Mouse (Mus musculus) left cerebral cortex, adult 2 months (tissue): ENCODE results near the gene Cfap300. TPM values are rescaled to one million over a fixed set of nuclear protein-coding genes. Genes with fewer than 3 reads are reported as not detected.

Experiments
- DNase-seq, 2 experiments: peaks; one replicate each; pipeline ENCODE4 v3.0.0; 2021 to 2022; ENCODE audit warnings: low spot score in 2 of 2, mixed read lengths in 1 of 2; ENCODE audit errors: extremely low spot score in 1 of 2
- H3K27ac ChIP-seq: fragments of 200-600 bp; 2 replicates; pipeline ENCODE4 v1.8.1; 2022
- H3K4me3 ChIP-seq: fragments of 200-600 bp; 2 replicates; pipeline ENCODE4 v1.8.1; 2022
- CTCF ChIP-seq: fragments of 200-600 bp; IDR thresholded peaks from 2 replicates; pipeline ENCODE4 v1.8.1; 2022; ENCODE audit warnings: antibody characterized with exemption, mild to moderate bottlenecking, moderate library complexity
- intact Hi-C: fragments of 180-260 bp; cut with DNase I; formaldehyde crosslinking; loops from one replicate; pipeline ENCODE4 v1.15.1; 2025
- long read RNA-seq, 2 experiments: library from polyadenylated mRNA; stranded (forward); transcript quantifications; one replicate each; pipeline ENCODE4 v2.0.0; 2021; ENCODE audit warnings: borderline mapping rate in 2 of 2
- total RNA-seq, 2 experiments: library from RNA; stranded (reverse); gene quantifications; 2 replicates each; pipeline ENCODE4 v1.2.3; 2021

Cfap300 gene
- 1 to 10 TPM; 8.8 to 9.3 TPM for total RNA-seq
- long read RNA-seq, experiment 1, partial matches to known transcripts = 5 of 9 reads
- long read RNA-seq, experiment 1, other reads (novel, unspliced or antisense) = 3 of 9 reads
- long read RNA-seq, experiment 2, partial matches to known transcripts = 2 of 7 reads
- long read RNA-seq, experiment 2, other reads (novel, unspliced or antisense) = 2 of 7 reads

DNA sequence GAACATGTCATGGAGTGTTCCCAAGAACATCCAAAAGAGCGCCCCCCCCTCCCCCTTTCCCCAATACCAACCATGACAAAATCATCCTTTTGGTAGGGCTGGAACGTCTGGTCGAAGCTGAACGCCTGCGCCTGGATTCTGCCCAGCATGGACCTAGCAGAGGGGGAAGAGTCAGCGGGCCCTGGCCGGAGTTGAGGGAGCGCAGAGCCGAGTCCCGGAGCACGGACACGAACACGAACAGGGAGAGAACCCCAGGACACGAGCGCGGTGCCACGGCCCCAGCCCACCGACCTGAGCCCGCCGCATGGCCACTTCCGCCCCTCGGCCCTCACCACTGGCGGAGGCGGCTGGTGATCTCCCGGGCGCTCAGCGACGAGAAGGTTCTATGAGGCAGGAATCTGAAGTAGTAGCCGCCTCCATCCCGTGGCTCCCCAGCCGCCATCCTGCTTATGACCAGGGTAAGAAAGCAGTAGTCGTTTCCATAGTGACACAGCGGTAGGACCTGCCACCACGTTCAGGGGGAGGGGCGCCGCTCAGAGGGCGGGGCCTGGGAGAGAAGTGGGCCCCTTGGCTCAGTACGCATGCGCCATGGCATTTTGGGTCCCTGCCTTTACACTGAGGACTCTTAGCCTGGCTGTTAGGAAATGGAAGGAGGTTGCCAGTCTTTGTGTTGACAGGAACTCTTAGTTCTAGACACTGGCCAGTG, at the start of gene Cfap300:
Gene Cfap300, minus strand, starts transcription at position 486 of the 706 bp plus-strand sequence.
- peak; percentile 97 to 98 for DNase-seq
- Histone ChIP-seq H3K4me3 (peak within 1 kb of the TSS; percentile 79), H3K27ac (peak within 1 kb of the TSS; percentile 90)
- intact Hi-C loops = loop anchor here (1.0 to 5.0 kb wide), 2 partner anchors 92 to 205 kb away; partner anchors contain the start of genes Birc2 and Cep126
- TF ChIP-seq CTCF = no peak

- no peak for TF ChIP-seq CTCF
- intact Hi-C loops = loop anchor here (10.0 kb wide), 2 partner anchors 364 to 474 kb away; no protein-coding TSS in a partner anchor
- Histone ChIP-seq H3K27ac (no peak overlapping the region), H3K4me3 (no peak overlapping the region)
- no peak for DNase-seq
Measured at GRCm38 (mm10) chr9:8078882-8079281, 36.3 kb upstream of the Cfap300 start.

DNA sequence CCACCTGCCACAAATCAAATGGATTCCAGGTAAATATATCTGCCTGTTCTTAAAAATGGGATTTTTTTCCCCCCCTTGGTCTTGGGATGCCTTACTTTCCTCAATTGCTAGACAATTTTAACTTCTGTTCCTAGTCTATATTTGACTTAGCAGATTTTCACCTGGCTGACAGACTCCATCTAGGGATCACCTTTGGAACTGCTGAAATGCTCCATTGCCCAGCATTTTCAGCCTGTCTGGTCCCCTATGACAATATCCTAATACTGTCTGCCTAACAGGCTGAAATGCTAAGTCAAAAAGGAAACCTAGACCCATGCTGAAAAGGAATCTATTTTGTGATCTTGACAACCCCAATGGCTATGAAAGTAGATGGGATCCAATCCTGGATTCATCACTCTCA, 31.7 kb upstream of the Cfap300 start:
- H3K4me3 ChIP-seq = no peak overlapping the region
- H3K27ac ChIP-seq = no peak overlapping the region
- peak; percentile 61 for TF ChIP-seq CTCF
- peak; percentile 23 to 25 for DNase-seq
- intact Hi-C loops = loop anchor here (10.0 kb wide), 2 partner anchors 360 to 470 kb away; no protein-coding TSS in a partner anchor

DNA sequence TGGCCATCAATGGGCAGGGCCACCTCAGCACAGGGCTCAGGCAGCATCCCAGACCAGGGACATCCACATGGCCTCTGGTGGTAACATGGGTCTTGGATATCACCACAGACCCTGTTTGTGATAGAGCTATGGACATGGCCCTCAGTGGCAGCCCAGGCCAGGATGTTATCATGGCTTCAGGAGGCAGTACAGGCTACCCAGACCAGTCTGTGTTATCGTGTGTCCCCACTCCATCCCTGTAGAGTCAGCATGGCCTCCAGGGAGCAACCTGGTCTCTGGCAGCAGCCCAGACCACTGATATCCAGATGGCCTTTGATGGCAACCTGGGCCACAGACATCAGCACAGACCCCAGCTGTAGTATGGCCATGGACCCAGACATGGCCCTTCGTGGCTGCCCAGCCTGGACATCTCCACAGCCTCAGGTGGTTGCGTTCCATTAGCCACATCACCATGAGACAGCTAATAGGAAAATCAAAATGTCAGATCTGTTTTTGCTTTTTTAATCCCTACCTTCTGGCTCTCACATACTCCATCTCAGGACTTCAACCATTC, 30.7 kb upstream of the Cfap300 start:
- H3K27ac ChIP-seq = no peak overlapping the region
- TF ChIP-seq CTCF = no peak
- intact Hi-C loops = loop anchor here (10.0 kb wide), 2 partner anchors 358 to 468 kb away; no protein-coding TSS in a partner anchor

DNA sequence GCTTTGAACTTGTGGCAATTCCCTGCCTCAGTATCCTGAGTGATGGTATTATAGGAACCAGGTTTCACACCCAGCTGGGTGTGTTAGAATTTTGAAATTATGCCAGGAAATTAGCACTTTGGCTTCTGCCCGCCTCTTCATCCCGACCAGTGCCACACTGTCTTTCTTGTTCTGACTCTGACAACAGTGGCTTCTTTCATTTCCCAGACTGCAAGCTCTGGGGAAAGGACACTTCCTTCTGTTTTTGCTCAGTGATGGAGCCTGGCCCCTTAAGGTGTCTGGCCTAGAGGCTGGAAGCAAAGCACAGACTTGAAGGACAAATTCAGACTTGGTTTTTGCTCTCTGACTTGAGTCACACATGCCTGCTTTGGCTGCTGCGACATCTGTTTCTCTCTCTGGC, 17.0 kb upstream of the Cfap300 start:
- no peak for TF ChIP-seq CTCF
- intact Hi-C loops = no loop called here

More for the DNA sequence above, 30.7 kb upstream of the Cfap300 start:
- H3K4me3 ChIP-seq = no peak overlapping the region
- DNase-seq = no peak

DNA sequence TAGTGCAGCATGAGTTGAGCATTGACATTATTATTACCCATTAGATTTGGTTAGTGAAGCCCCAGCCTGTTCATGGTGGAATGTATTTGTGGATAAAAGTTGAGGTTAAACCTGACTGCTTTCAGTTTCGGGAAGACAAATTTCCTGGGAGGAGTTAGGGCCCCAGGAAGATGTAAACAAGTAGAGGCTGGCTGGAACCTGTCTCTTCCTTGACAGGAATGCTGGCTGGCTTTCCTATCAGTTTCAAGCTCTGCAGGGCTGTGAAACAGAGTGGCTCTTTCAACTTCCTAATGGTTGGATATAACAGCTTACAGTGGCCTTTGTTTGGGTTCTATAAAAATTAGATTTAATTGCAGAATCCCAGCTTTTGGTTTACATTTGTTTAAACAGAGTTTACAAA, 12.2 kb upstream of the Cfap300 start:
- Histone ChIP-seq H3K27ac (no peak overlapping the region), H3K4me3 (no peak overlapping the region)
- no peak for TF ChIP-seq CTCF
- no peak for DNase-seq
- intact Hi-C loops = no loop called here

More for the DNA sequence above, 17.0 kb upstream of the Cfap300 start:
- H3K27ac ChIP-seq = no peak overlapping the region
- no peak for DNase-seq
- no peak overlapping the region for H3K4me3 ChIP-seq

DNA sequence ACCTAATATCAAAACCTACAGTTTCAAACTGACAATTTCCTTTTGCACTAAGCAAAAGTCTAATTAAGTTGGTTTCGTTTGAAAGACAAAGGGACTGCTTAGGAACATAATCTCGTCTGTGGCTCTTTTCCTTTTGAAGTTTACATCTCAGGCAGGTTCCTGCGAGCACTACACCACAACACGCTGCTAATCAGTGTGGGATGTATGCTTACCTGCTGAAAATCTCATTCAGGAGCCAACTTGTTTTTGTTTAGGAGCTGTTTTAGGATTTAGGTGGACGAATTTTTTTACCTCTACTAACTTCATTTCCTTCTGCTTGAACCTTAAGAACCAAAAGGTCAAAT, 393 bp upstream of the Cfap300 start:
- no peak for TF ChIP-seq CTCF
- intact Hi-C loops = loop anchor here (5.0 kb wide), 1 partner anchor 206 kb away; the partner anchor contains the start of gene Birc2
- peak overlapping the region; percentile 90 for H3K27ac ChIP-seq
- H3K4me3 ChIP-seq = peak overlapping the region; percentile 79
- no peak for DNase-seq

DNA sequence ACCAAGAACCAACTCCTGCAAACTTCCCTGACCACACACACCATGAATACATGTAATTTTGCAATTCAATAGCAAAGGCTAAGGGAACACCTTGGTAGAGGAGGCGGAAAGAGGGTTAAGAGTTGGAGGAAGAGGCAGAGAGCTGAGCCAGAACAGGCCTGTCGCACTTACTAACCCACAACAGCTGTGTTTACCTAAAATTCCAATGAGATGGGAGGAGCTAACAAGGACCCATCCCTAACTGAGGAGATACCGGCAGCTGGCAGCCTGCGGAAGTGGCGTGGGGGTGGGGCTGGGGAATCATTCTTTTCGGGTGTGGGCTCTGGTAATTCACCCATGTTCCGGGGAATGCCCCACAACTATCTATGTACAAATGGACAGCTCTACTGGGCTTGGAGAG, 7.1 kb downstream of the Cfap300 start:
- no peak for DNase-seq
- no peak for TF ChIP-seq CTCF
- no peak overlapping the region for H3K4me3 ChIP-seq
- intact Hi-C loops = no loop called here
- no peak overlapping the region for H3K27ac ChIP-seq

DNA sequence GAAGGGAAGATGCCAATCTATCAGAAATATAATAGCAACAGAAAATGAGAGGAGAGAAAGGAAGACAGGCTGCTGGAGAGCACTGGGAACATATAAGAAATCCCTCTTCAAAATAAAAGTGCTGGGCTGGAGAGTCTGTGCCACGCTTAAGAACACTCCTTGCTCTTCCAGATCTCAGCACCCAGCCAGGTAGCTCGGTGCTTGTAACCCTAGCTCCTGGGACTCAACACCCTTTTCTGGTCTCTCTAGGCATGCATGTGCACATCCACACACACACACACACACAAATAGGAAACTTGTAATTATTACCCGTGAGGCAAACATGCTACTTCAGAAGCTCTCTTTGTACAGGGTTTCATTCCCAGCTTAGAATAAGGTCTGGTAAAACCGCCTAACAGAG, 7.5 kb downstream of the Cfap300 start:
- TF ChIP-seq CTCF = no peak
- Histone ChIP-seq H3K4me3 (no peak overlapping the region), H3K27ac (no peak overlapping the region)
- no peak for DNase-seq
- intact Hi-C loops = no loop called here

GRCm38 (mm10) chr9:8034143-8034542, 8.5 kb downstream of the Cfap300 start:
- no peak for TF ChIP-seq CTCF
- no peak for DNase-seq
- intact Hi-C loops = no loop called here
- Histone ChIP-seq H3K27ac (no peak overlapping the region), H3K4me3 (no peak overlapping the region)

DNA sequence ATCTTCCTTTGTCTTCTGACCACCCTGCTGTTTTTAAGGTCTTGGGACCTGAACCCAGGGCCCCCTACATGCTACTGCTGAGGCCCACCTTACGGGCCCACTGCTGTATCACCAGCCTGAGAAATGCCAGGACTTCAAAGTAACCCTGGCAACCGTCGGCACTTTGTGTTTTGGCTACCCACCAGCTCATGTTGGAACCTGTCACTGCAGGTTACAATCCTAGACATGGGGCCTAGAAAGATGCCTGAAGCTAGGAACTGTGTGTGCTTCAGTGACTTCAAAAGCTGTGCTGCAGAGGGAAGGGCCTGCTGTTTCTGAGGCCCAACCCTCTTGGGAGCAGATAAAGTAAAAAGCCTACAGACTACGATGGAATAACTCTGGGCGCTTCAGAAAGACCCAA, 9.8 kb downstream of the Cfap300 start:
- no peak for DNase-seq
- no peak overlapping the region for H3K4me3 ChIP-seq
- H3K27ac ChIP-seq = no peak overlapping the region
- intact Hi-C loops = no loop called here
- TF ChIP-seq CTCF = no peak

DNA sequence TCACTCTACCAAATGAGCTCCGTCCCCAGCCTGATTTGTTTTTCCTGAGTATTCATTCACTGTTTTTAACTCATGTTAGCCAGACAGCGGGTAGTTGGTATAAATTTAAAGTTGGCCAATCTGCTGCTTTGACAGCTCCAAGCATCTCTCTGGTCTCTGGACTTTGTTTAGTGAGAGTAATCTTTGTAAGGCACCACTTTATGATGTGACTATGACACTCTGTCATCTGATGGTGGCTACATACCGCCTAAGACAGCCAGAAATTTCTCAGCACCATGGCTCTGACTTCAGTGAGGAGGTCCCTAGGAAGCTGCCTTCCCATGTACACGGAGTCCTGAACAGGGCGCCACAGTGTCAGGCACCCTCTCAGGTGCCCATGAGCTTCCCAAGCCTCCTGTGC, 24.0 kb downstream of the Cfap300 start:
- no peak for DNase-seq
- intact Hi-C loops = no loop called here
- H3K27ac ChIP-seq = no peak overlapping the region
- no peak for TF ChIP-seq CTCF
- H3K4me3 ChIP-seq = no peak overlapping the region
